Mouse (Mus musculus): ENCODE data around the gene Gm49388. TPM values are rescaled to one million over a fixed set of nuclear protein-coding genes. Genes with fewer than 3 reads are reported as not detected.

The Gm49388 gene
- not detected in 2 replicates for polyA plus RNA-seq (2015; fragmentation: Nextera tagmentation; extraction: Ambion mirVana)

- Histone ChIP-seq H3K36me3 (ENCODE audit: control insufficient read depth, insufficient read depth) (peaks cover 66% of the 10 kb centered on the region), H3K4me3 (replicated peaks; ENCODE audit: low read length) (no peak within 1 kb of the TSS), H3K4me1 (replicated peaks; ENCODE audit: control insufficient read depth, insufficient read depth, low read length) (no peaks in the 10 kb centered on the region), H3K9me3 (ENCODE audit: control insufficient read depth, low read length) (no peaks in the 10 kb centered on the region), H3K4me2 (ENCODE audit: low read length) (no peak within 1 kb of the TSS), H3K9ac (replicated peaks; ENCODE audit: low read depth, low read length) (no peak within 1 kb of the TSS), H3K27ac (ENCODE audit: low read length) (no peak within 1 kb of the TSS), H3K27me3 (replicated peaks; ENCODE audit: control insufficient read depth, insufficient read depth, low read length) (no peaks in the 10 kb centered on the region)
- WGBS = 93% methylated on average over 7 of the region's 7 CpGs
- ATAC-seq = no peak
These were observed at the start of gene Gm49388 for GRCm38 (mm10) chr7:127785308-127785707. Gene Gm49388, plus strand, starts transcription at chr7:127785608.

- ATAC-seq = no peak
- Histone ChIP-seq H3K36me3 (ENCODE audit: control insufficient read depth, insufficient read depth) (peaks cover 9% of the 10 kb centered on the region), H3K4me2 (ENCODE audit: low read length) (peak within 1 kb of the TSS; percentile 90), H3K9me3 (ENCODE audit: control insufficient read depth, low read length) (no peaks in the 10 kb centered on the region), H3K27me3 (replicated peaks; ENCODE audit: control insufficient read depth, insufficient read depth, low read length) (no peaks in the 10 kb centered on the region), H3K4me1 (replicated peaks; ENCODE audit: control insufficient read depth, insufficient read depth, low read length) (peaks cover 21% of the 10 kb centered on the region), H3K9ac (replicated peaks; ENCODE audit: low read depth, low read length) (peak within 1 kb of the TSS; percentile 69), H3K27ac (ENCODE audit: low read length) (peak within 1 kb of the TSS; percentile 97), H3K4me3 (replicated peaks; ENCODE audit: low read length) (peak within 1 kb of the TSS; percentile 84)
- WGBS = under 1% methylated on average over 26 of the region's 26 CpGs
These were observed 40.9 kb upstream of the Gm49388 start, which contains the start of gene Fbxl19 for GRCm38 (mm10) chr7:127744366-127745045. Gene Fbxl19, plus strand, starts transcription at chr7:127744543.

GRCm38 (mm10) chr7:127745251-127745651 lies 40.2 kb upstream of the Gm49388 start:
- H3K4me2 ChIP-seq (ENCODE audit: low read length) = peak overlapping the region; percentile 90
- under 1% methylated on average over 19 of the region's 19 CpGs for WGBS
- H3K4me1 ChIP-seq (replicated peaks; ENCODE audit: control insufficient read depth, insufficient read depth, low read length) = peaks cover 21% of the 10 kb centered on the region
- H3K27me3 ChIP-seq (replicated peaks; ENCODE audit: control insufficient read depth, insufficient read depth, low read length) = no peaks in the 10 kb centered on the region
- peak overlapping the region; percentile 84 for H3K4me3 ChIP-seq (replicated peaks; ENCODE audit: low read length)
- H3K9ac ChIP-seq (replicated peaks; ENCODE audit: low read depth, low read length) = peak overlapping the region; percentile 69
- peak; percentile 91 for ATAC-seq
- no peaks in the 10 kb centered on the region for H3K9me3 ChIP-seq (ENCODE audit: control insufficient read depth, low read length)
- H3K36me3 ChIP-seq (ENCODE audit: control insufficient read depth, insufficient read depth) = peaks cover 14% of the 10 kb centered on the region
- H3K27ac ChIP-seq (ENCODE audit: low read length) = peak overlapping the region; percentile 97

DNA sequence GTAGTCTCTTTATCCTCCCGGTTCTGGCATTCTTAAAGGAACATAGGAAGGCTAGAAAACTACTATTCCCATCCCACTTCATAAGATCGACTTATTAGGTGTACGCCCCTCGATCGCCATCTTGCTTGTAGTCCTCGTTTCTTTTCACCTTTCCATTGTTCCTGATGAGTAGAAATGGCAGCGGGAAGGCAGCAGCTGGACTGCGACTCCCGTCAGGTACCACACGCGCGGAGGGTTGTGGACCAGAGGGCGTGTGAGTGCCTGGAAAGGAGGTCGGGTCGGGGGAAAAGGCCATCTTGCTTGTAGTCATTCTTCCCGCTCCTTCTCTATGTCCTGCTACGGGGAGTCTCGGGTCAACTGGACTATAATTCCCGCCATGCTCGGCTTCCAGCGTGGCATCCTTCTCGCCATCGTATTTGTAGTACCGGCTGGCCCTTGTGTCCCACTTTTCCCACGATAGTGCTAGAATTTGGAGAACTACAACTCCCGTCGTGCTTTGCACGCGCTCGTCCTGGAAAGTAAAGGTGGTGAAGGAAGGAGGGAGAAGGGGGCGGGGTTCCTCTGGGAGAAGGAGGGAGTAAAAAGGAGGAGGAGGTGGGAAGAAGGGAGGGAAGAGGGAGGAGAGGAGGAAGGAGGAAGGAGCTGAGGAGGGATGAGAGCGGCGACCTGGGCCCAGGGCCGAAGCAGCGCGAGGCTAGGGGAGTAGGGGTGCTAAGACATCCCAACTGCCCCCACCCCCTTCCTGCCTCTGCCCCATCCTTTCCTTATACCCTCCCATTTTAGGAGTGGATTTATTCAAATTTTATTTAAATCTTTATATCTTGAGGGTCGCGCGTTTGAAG lies 39.5 kb upstream of the Gm49388 start:
- Histone ChIP-seq H3K27me3 (replicated peaks; ENCODE audit: control insufficient read depth, insufficient read depth, low read length) (no peaks in the 10 kb centered on the region), H3K9me3 (ENCODE audit: control insufficient read depth, low read length) (no peaks in the 10 kb centered on the region), H3K9ac (replicated peaks; ENCODE audit: low read depth, low read length) (peak overlapping the region; percentile 94), H3K27ac (ENCODE audit: low read length) (peak overlapping the region; percentile 97), H3K4me3 (replicated peaks; ENCODE audit: low read length) (peak overlapping the region; percentile 84), H3K36me3 (ENCODE audit: control insufficient read depth, insufficient read depth) (peaks cover 18% of the 10 kb centered on the region), H3K4me1 (replicated peaks; ENCODE audit: control insufficient read depth, insufficient read depth, low read length) (peaks cover 21% of the 10 kb centered on the region), H3K4me2 (ENCODE audit: low read length) (peak overlapping the region; percentile 90)
- peak; percentile 85 for ATAC-seq
- WGBS = 0% methylated on average over 39 of the region's 39 CpGs

DNA sequence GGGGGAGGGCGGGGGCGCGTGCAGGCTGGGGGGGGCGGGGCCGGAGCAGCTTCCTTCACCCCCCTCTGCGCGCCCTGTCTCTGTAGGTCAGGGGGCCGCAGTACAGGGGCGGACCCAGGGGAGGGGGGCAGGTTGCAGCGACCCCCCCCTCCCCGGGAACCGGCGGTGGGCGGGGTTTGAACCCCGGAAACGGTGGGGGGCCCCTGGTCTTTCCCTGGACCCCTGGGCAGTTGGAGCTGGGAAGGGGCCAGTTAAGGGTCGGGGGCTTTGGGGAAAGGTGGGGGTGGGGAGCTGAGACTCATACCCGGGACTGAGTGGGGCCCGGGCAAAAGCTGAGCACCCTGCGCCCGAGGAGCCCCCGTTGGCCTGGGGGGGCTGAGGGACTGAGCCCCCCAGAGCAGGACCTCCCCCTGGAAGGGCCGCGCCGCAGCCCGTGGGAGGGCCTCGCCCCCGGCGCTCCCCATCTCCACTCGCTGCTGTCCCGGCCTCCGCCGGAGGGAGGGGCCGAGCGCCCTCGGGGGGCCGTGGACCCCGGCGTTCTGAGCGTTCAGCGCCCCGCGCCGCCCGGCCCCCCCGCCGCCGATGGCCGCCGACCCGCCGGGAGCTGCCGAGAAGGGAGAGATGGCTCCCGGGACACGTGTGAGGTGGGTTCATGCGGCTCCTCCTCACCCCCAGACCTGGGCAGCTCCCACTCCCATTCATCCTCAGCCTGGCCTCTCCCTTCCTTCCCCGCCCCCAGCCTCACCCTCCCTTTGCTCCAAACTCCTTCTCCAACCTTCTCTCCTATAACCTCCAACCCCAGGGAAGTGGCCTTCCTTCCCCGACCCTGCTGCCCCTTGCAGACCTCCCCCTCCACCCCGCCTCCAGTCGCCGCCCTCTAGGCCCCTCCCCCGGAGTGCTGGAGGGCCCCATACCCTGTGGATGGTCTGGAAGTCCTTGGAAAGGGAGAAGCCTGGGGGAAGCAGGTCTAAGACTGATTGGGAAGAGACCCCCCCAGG lies 38.6 kb upstream of the Gm49388 start:
- peak overlapping the region; percentile 84 for H3K4me3 ChIP-seq (replicated peaks; ENCODE audit: low read length)
- H3K4me2 ChIP-seq (ENCODE audit: low read length) = peak overlapping the region; percentile 90
- ATAC-seq = no peak
- peaks cover 25% of the 10 kb centered on the region for H3K36me3 ChIP-seq (ENCODE audit: control insufficient read depth, insufficient read depth)
- no peaks in the 10 kb centered on the region for H3K9me3 ChIP-seq (ENCODE audit: control insufficient read depth, low read length)
- no peaks in the 10 kb centered on the region for H3K27me3 ChIP-seq (replicated peaks; ENCODE audit: control insufficient read depth, insufficient read depth, low read length)
- under 1% methylated on average over 43 of the region's 62 CpGs for WGBS
- H3K27ac ChIP-seq (ENCODE audit: low read length) = peak overlapping the region; percentile 66
- peaks cover 21% of the 10 kb centered on the region for H3K4me1 ChIP-seq (replicated peaks; ENCODE audit: control insufficient read depth, insufficient read depth, low read length)
- peak overlapping the region; percentile 94 for H3K9ac ChIP-seq (replicated peaks; ENCODE audit: low read depth, low read length)

- Histone ChIP-seq H3K27ac (ENCODE audit: low read length) (peak overlapping the region; percentile 66), H3K36me3 (ENCODE audit: control insufficient read depth, insufficient read depth) (peaks cover 29% of the 10 kb centered on the region), H3K4me1 (replicated peaks; ENCODE audit: control insufficient read depth, insufficient read depth, low read length) (peaks cover 21% of the 10 kb centered on the region), H3K9ac (replicated peaks; ENCODE audit: low read depth, low read length) (peak overlapping the region; percentile 94), H3K9me3 (ENCODE audit: control insufficient read depth, low read length) (no peaks in the 10 kb centered on the region), H3K4me3 (replicated peaks; ENCODE audit: low read length) (peak overlapping the region; percentile 84), H3K4me2 (ENCODE audit: low read length) (peak overlapping the region; percentile 90), H3K27me3 (replicated peaks; ENCODE audit: control insufficient read depth, insufficient read depth, low read length) (no peaks in the 10 kb centered on the region)
- WGBS = 35% methylated on average over 6 of the region's 6 CpGs
- ATAC-seq = no peak
These were observed 37.7 kb upstream of the Gm49388 start for GRCm38 (mm10) chr7:127747559-127748234.

DNA sequence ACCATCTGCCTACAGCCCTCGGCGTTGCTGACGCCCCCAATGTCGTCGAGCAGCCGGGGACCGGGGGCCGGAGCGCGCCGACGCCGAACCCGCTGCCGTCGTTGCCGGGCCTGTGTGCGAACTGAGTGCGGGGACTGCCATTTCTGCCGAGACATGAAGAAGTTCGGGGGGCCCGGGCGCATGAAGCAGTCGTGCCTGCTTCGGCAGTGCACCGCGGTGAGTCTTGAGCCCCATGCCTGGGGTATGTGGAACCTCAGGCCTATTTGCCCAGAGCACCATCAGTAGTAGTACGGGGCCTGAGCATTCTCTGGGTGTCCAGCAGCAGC lies 37.2 kb upstream of the Gm49388 start:
- Histone ChIP-seq H3K27me3 (replicated peaks; ENCODE audit: control insufficient read depth, insufficient read depth, low read length) (no peaks in the 10 kb centered on the region), H3K4me2 (ENCODE audit: low read length) (no peak overlapping the region), H3K9me3 (ENCODE audit: control insufficient read depth, low read length) (no peaks in the 10 kb centered on the region), H3K4me1 (replicated peaks; ENCODE audit: control insufficient read depth, insufficient read depth, low read length) (peaks cover 21% of the 10 kb centered on the region), H3K27ac (ENCODE audit: low read length) (no peak overlapping the region), H3K36me3 (ENCODE audit: control insufficient read depth, insufficient read depth) (peaks cover 32% of the 10 kb centered on the region), H3K9ac (replicated peaks; ENCODE audit: low read depth, low read length) (no peak overlapping the region), H3K4me3 (replicated peaks; ENCODE audit: low read length) (no peak overlapping the region)
- 90% methylated on average over 28 of the region's 28 CpGs for WGBS
- no peak for ATAC-seq

DNA sequence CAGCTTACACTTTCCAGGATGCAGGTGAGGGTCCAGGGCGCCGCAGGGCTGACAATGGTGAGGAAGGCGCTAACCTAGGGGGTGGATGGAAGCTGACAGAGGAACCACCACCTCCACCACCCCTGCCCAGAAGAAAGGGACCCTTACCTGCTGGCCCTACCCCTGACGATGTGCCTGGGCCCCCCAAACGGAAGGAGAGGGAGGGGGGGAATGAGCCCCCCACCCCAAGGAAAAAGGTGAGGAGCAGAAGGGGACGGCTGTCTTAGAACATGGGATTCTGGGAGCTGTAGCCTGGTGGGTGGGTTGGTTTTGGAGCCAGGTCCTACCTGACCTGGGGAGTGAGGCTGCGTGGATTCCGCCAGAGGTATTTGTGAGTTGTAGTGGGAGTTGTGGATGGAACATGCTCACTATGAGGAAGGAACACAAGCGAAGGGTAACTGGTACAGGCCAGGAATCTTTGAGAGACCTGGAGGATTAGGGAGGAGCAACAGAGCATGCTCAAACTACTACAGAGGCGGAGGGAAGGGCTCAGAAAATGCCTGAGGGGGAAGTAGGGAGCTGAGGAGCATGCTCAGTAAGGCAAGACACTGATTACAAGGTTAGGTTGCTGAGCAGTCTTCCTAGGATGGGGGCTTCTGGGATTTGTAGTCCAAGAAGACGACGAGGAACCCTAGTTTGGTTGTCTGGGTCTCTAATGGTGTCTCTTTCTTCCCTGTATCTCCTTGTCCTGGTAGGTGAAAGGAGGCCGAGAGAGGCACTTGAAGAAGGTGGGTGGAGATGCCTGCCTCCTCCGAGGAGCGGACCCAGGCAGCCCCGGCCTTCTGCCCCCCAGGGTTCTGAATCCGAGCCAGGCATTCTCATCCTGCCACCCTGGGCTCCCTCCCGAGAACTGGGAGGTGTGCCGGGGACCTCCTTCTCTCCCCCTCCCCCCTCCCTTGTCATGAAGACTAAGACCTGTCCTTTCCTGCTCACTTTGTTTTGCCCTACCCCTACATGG lies 35.0 kb upstream of the Gm49388 start:
- ATAC-seq = no peak
- Histone ChIP-seq H3K36me3 (ENCODE audit: control insufficient read depth, insufficient read depth) (peaks cover 38% of the 10 kb centered on the region), H3K4me3 (replicated peaks; ENCODE audit: low read length) (no peak overlapping the region), H3K9me3 (ENCODE audit: control insufficient read depth, low read length) (no peaks in the 10 kb centered on the region), H3K9ac (replicated peaks; ENCODE audit: low read depth, low read length) (no peak overlapping the region), H3K27me3 (replicated peaks; ENCODE audit: control insufficient read depth, insufficient read depth, low read length) (no peaks in the 10 kb centered on the region), H3K27ac (ENCODE audit: low read length) (no peak overlapping the region), H3K4me1 (replicated peaks; ENCODE audit: control insufficient read depth, insufficient read depth, low read length) (peaks cover 16% of the 10 kb centered on the region), H3K4me2 (ENCODE audit: low read length) (no peak overlapping the region)
- 87% methylated on average over 19 of the region's 19 CpGs for WGBS

All from forebrain, embryonic 16.5 days (tissue).